ENCODE assay signal across 21 mouse cellular contexts in the genomic region with DNA sequence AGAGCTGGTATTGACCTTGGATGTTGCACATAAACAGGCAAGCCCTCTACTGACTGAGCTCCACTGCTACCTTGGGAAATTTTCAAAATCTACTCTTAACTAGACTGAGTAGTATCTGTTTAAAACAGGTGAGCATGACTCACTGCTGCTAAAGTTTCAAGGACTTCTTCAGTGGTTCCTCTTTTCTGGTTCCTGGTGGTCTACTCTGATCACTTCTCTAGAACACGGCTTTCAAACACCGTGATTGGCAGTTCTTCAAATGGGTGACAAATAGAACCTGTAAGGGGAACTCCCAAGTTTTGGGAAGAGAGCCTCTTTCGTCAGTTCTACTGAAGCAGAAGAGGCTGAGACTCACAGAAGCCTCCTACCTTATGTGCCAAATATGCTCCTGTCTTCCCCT. TPM values are rescaled to one million over a fixed set of nuclear protein-coding genes. Genes with fewer than 3 reads are reported as not detected.
A peak's percentile ranks its signal among the peaks of the same experiment; 100 is the strongest.
DNase-seq lines count a peak whose midpoint lies in the region; ATAC-seq and TF ChIP-seq lines count a peak whose summit lies in the region.
"Had no signal": no experiment of that assay in that cellular context is flagged by ENCODE, and none has a peak within 500 bp of the region (broad histone marks: within the 10 kb centered on the region; RNA-seq: fewer than 3 reads in every experiment).

No protein-coding gene starts in this region.

- TF ChIP-seq EP300 in liver, postnatal 0 days (IDR thresholded peaks at IDR 0.05; ENCODE audit: low read depth), result no peak

- H3K27ac ChIP-seq in liver, postnatal 0 days (ENCODE audit: low read depth), result no peak overlapping the region
- H3K27ac ChIP-seq in liver, embryonic 12.5 days, result no peak overlapping the region
- H3K27ac ChIP-seq: forebrain, embryonic 12.5 days; heart, embryonic 10.5 days; hindbrain, embryonic 12.5 days; kidney, postnatal 0 days; limb, embryonic 15.5 days; stomach, embryonic 15.5 days had no signal

- WGBS in liver, postnatal 0 days (ENCODE audit: insufficient replicate concordance), result 47% methylated on average over 3 of the region's 3 CpGs
- WGBS in liver, embryonic 12.5 days (ENCODE audit: insufficient replicate concordance), result 31% methylated on average over 3 of the region's 3 CpGs

- no peak overlapping the region for H3K4me3 ChIP-seq in liver, postnatal 0 days (ENCODE audit: low read depth, low read length)
- no peak overlapping the region for H3K4me3 ChIP-seq in liver, embryonic 12.5 days
- H3K4me3 ChIP-seq: forebrain, embryonic 12.5 days; heart, embryonic 10.5 days; hindbrain, embryonic 12.5 days; limb, embryonic 15.5 days; stomach, embryonic 15.5 days had no signal

- no peaks in the 10 kb centered on the region for H3K9me3 ChIP-seq in liver, postnatal 0 days (ENCODE audit: low read length)
- no peaks in the 10 kb centered on the region for H3K9me3 ChIP-seq in liver, embryonic 12.5 days (replicated peaks)
- H3K9me3 ChIP-seq: forebrain, embryonic 12.5 days; heart, embryonic 10.5 days; hindbrain, embryonic 12.5 days; limb, embryonic 15.5 days; stomach, embryonic 15.5 days had no signal

- H3K27me3 ChIP-seq in liver, postnatal 0 days (ENCODE audit: insufficient read depth, low read length), result no peaks in the 10 kb centered on the region
- no peaks in the 10 kb centered on the region for H3K27me3 ChIP-seq in liver, embryonic 12.5 days (replicated peaks)
- H3K27me3 ChIP-seq: forebrain, embryonic 12.5 days; hindbrain, embryonic 12.5 days; limb, embryonic 15.5 days; stomach, embryonic 15.5 days had no signal

- DNase-seq in liver, postnatal 0 days, result no peak
- DNase-seq in A20 (ENCODE audit: low read depth, low spot score) (peak; percentile 84), MEL-GATA-1-ER (ENCODE audit: extremely low read depth, low read depth) (peak; percentile 90)
- DNase-seq in cerebellum, adult 11-12 months, result no peak
- DNase-seq: adrenal gland, postnatal 25 days; cerebellum, adult 9-10 months; gastrocnemius, postnatal 36 days; heart, postnatal 10 days; kidney, adult 18-20 months; lung, embryonic 14.5 days; right cerebral cortex, adult 18-20 months; thymus, adult 18-20 months had no signal

- H3K36me3 ChIP-seq in liver, postnatal 0 days (replicated peaks; ENCODE audit: insufficient read depth, low read length), result no peaks in the 10 kb centered on the region
- peaks cover 14% of the 10 kb centered on the region for H3K36me3 ChIP-seq in liver, embryonic 12.5 days
- H3K36me3 ChIP-seq: forebrain, embryonic 12.5 days; hindbrain, embryonic 12.5 days; stomach, embryonic 15.5 days had no signal

- peak; percentile 35 for ATAC-seq in liver, postnatal 0 days
- no peak for ATAC-seq in liver, embryonic 12.5 days
- peak; percentile 78 for ATAC-seq in megakaryocyte progenitor cell, adult 5-6 weeks (replicated peaks; ENCODE audit: poor library complexity)
- ATAC-seq in cerebellum, adult (ENCODE audit: insufficient number of reproducible peaks, low FRiP score, low TSS enrichment), result no peak

- TF ChIP-seq CTCF in liver, postnatal 0 days (IDR thresholded peaks at IDR 0.05; ENCODE audit: low read depth), result no peak

- peaks cover 16% of the 10 kb centered on the region for H3K4me1 ChIP-seq in liver, postnatal 0 days (ENCODE audit: insufficient read depth)
- H3K4me1 ChIP-seq in liver, embryonic 12.5 days, result no peaks in the 10 kb centered on the region
- H3K4me1 ChIP-seq: forebrain, embryonic 12.5 days; heart, embryonic 10.5 days; hindbrain, embryonic 12.5 days; stomach, embryonic 15.5 days had no signal

- no peak overlapping the region for H3K9ac ChIP-seq in liver, postnatal 0 days (replicated peaks)
- no peak overlapping the region for H3K9ac ChIP-seq in liver, embryonic 12.5 days
- H3K9ac ChIP-seq: forebrain, embryonic 12.5 days; hindbrain, embryonic 12.5 days; limb, embryonic 15.5 days; lung, embryonic 14.5 days; stomach, embryonic 15.5 days had no signal

- no peak overlapping the region for H3K4me2 ChIP-seq in liver, postnatal 0 days (ENCODE audit: low read depth, low read length)
- no peak overlapping the region for H3K4me2 ChIP-seq in liver, embryonic 12.5 days
- H3K4me2 ChIP-seq: forebrain, embryonic 12.5 days; hindbrain, embryonic 12.5 days; limb, embryonic 15.5 days; lung, embryonic 14.5 days; stomach, embryonic 15.5 days had no signal

RNA-seq across cellular contexts. Expression of a gene that starts 24.6 kb away (rescaled TPM):
- 34.0 and 39.8 TPM in 2 replicates for polyA plus RNA-seq in liver, postnatal 0 days (2015; fragmentation: Nextera tagmentation; extraction: Ambion mirVana)
- 9.3 and 9.4 TPM in 2 replicates for polyA plus RNA-seq in liver, embryonic 12.5 days (2016; fragmentation: Nextera tagmentation; extraction: Ambion mirVana)
- total RNA-seq in megakaryocyte progenitor cell, adult 5-6 weeks (2015), result 22.3 and 28.9 TPM in 2 replicates
- total RNA-seq in megakaryocyte progenitor cell, adult 5-6 weeks (2017), result 27.4 and 27.6 TPM in 2 replicates

RNA-seq across cellular contexts. Expression of a gene that starts 44.4 kb away (rescaled TPM):
- polyA plus RNA-seq in liver, postnatal 0 days (2015; fragmentation: Nextera tagmentation; extraction: Ambion mirVana), result 21.4 and 24.7 TPM in 2 replicates
- polyA plus RNA-seq in liver, embryonic 12.5 days (2016; fragmentation: Nextera tagmentation; extraction: Ambion mirVana), result 25.6 and 29.5 TPM in 2 replicates
- 79.2 and 89.9 TPM in 2 replicates for total RNA-seq in megakaryocyte progenitor cell, adult 5-6 weeks (2015)
- 78.3 and 107 TPM in 2 replicates for total RNA-seq in megakaryocyte progenitor cell, adult 5-6 weeks (2017)

RNA-seq across cellular contexts. Expression of a gene that starts 51.9 kb away (rescaled TPM):
- 4.4 and 5.2 TPM in 2 replicates for polyA plus RNA-seq in liver, postnatal 0 days (2015; fragmentation: Nextera tagmentation; extraction: Ambion mirVana)
- 16.4 and 16.7 TPM in 2 replicates for polyA plus RNA-seq in liver, embryonic 12.5 days (2016; fragmentation: Nextera tagmentation; extraction: Ambion mirVana)
- 63.9 and 78.8 TPM in 2 replicates for total RNA-seq in megakaryocyte progenitor cell, adult 5-6 weeks (2015)
- total RNA-seq in megakaryocyte progenitor cell, adult 5-6 weeks (2017), result 32.8 and 37.5 TPM in 2 replicates

Comparison
In these comparisons a context has a peak if more than half of its experiments do, and no peak if none do; other contexts are left out.
1. ATAC-seq: peak in liver, postnatal 0 days (single experiment) and megakaryocyte progenitor cell, adult 5-6 weeks (single experiment); none in liver, embryonic 12.5 days (single experiment) and cerebellum, adult (single experiment).
2. DNase-seq: peak in A20 (single experiment) and MEL-GATA-1-ER (single experiment); none in liver, postnatal 0 days (single experiment) and cerebellum, adult 11-12 months (single experiment).